Mouse (Mus musculus): ENCODE data around the gene Ddx20. TPM values are rescaled to one million over a fixed set of nuclear protein-coding genes. Genes with fewer than 3 reads are reported as not detected.
"Not testable (repeated sequence)": the region's sequence is repeated elsewhere in the genome, so short reads cannot be mapped to it uniquely, and the experiment has no call there.

Ddx20 gene
- polyA plus RNA-seq, 1 experiment from 2014 or later: 35.1 TPM

GRCm38 (mm10) chr3:105704031-105705008 is 16.9 kb upstream of the Ddx20 start, which contains the start of gene Inka2:
Gene Inka2, plus strand, starts transcription at chr3:105704599.
- ATAC-seq (ENCODE audit: insufficient read depth, low FRiP score, low read depth): peak; percentile 93
- peak within 1 kb of the TSS; percentile 48 for H3K4me3 ChIP-seq (replicated peaks)
- no peaks in the 10 kb centered on the region for H3K9me3 ChIP-seq
- no peaks in the 10 kb centered on the region for H3K36me3 ChIP-seq
- peaks cover 21% of the 10 kb centered on the region for H3K4me1 ChIP-seq
- H3K9ac ChIP-seq: peak within 1 kb of the TSS; percentile 17
- peak within 1 kb of the TSS; percentile 88 for H3K4me2 ChIP-seq
- peak within 1 kb of the TSS; percentile 69; the same call in 1 of the 2 replicates for H3K27ac ChIP-seq
- no peaks in the 10 kb centered on the region; the same call in 1 of the 2 replicates for H3K27me3 ChIP-seq (replicated peaks)
- WGBS: 6% methylated on average over 41 of the region's 43 CpGs

- Histone ChIP-seq H3K4me1 (peaks cover 21% of the 10 kb centered on the region), H3K27ac (no peak overlapping the region), H3K4me3 (replicated peaks) (no peak overlapping the region), H3K36me3 (no peaks in the 10 kb centered on the region), H3K9me3 (no peaks in the 10 kb centered on the region), H3K27me3 (replicated peaks) (no peaks in the 10 kb centered on the region; the same call in 1 of the 2 replicates), H3K9ac (no peak overlapping the region), H3K4me2 (no peak overlapping the region)
- WGBS: 57% methylated on average over 6 of the region's 6 CpGs
- ATAC-seq (ENCODE audit: insufficient read depth, low FRiP score, low read depth): no peak
Measured at GRCm38 (mm10) chr3:105703571-105703970, 16.2 kb upstream of the Ddx20 start.

DNA sequence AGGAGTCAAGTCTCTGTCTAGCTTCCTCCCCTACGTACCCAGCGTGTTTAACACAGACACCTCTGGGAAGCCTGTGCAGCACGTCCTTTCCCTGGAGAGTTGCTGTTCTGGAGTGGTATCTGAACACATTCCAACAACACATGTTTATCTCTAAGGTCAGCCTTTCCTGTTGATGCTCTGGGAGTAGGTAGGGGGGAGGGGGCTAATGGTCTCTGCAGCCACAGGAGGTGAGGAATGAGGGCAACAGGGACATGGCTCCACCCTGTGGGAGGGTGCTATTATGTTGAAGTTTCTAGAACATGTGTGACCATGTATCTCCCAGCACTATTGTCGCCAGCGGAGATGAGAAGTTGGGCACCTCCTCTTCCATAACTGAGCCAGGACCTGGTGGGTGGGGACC is 14.0 kb upstream of the Ddx20 start:
- no peaks in the 10 kb centered on the region for H3K9me3 ChIP-seq
- ATAC-seq (ENCODE audit: insufficient read depth, low FRiP score, low read depth): no peak
- no peak overlapping the region for H3K4me2 ChIP-seq
- no peak overlapping the region for H3K4me3 ChIP-seq (replicated peaks)
- H3K4me1 ChIP-seq: peaks cover 9% of the 10 kb centered on the region; the same call in 1 of the 2 replicates
- no peak overlapping the region for H3K27ac ChIP-seq
- no peaks in the 10 kb centered on the region; the same call in 1 of the 2 replicates for H3K27me3 ChIP-seq (replicated peaks)
- no peaks in the 10 kb centered on the region for H3K36me3 ChIP-seq
- 42% methylated on average over 5 of the region's 5 CpGs for WGBS
- H3K9ac ChIP-seq: no peak overlapping the region

- not testable (repeated sequence) for H3K27ac ChIP-seq; H3K9ac ChIP-seq; H3K27me3 ChIP-seq (replicated peaks); H3K4me2 ChIP-seq; H3K4me3 ChIP-seq (replicated peaks); H3K36me3 ChIP-seq; H3K9me3 ChIP-seq; ATAC-seq (ENCODE audit: insufficient read depth, low FRiP score, low read depth)
- H3K4me1 ChIP-seq: peaks cover 15% of the 10 kb centered on the region; the same call in 1 of the 2 replicates
- WGBS: 31% methylated on average over 1 of the region's 1 CpGs
Measured at GRCm38 (mm10) chr3:105700786-105701185, 13.4 kb upstream of the Ddx20 start.

GRCm38 (mm10) chr3:105699241-105699933 is 12.0 kb upstream of the Ddx20 start:
- Histone ChIP-seq H3K4me2 (no peak overlapping the region), H3K9me3 (no peaks in the 10 kb centered on the region), H3K9ac (no peak overlapping the region), H3K27ac (no peak overlapping the region), H3K36me3 (no peaks in the 10 kb centered on the region), H3K4me1 (peaks cover 10% of the 10 kb centered on the region; the same call in 1 of the 2 replicates), H3K27me3 (replicated peaks) (no peaks in the 10 kb centered on the region; the same call in 1 of the 2 replicates), H3K4me3 (replicated peaks) (no peak overlapping the region)
- peak; percentile 74; the same call in 1 of the 2 replicates for ATAC-seq (ENCODE audit: insufficient read depth, low FRiP score, low read depth)
- WGBS: 31% methylated on average over 3 of the region's 3 CpGs

DNA sequence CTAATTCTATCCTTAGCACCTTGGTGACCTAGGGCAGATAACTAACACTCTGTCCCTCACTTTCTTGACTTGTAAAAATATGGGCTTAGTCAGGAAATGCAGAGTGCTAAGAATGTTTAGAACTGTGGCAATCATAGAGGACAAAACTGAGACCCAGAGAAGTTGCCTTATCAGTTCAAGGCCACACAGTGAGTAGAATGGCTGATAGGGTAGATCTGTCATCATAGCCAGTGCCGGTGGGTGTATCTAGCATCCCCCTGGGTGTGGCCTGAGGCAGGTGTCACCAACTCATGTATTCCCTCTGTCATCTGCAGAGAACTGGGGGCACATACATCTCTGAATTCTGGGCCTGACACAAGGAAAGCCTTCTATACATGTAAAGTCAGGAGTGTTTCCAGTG is 10.9 kb upstream of the Ddx20 start:
- no peak overlapping the region for H3K4me2 ChIP-seq
- H3K27me3 ChIP-seq (replicated peaks): no peaks in the 10 kb centered on the region; the same call in 1 of the 2 replicates
- H3K36me3 ChIP-seq: no peaks in the 10 kb centered on the region
- no peaks in the 10 kb centered on the region for H3K9me3 ChIP-seq
- WGBS: 41% methylated on average over 1 of the region's 1 CpGs
- 0 out of 2 replicates have a peak, but pooled peaks cover 6% of the 10 kb centered on the region for H3K4me1 ChIP-seq
- ATAC-seq (ENCODE audit: insufficient read depth, low FRiP score, low read depth): no peak
- H3K27ac ChIP-seq: no peak overlapping the region
- H3K9ac ChIP-seq: no peak overlapping the region
- no peak overlapping the region for H3K4me3 ChIP-seq (replicated peaks)

GRCm38 (mm10) chr3:105697148-105697441 is 9.7 kb upstream of the Ddx20 start:
- Histone ChIP-seq H3K9ac (no peak overlapping the region), H3K4me3 (replicated peaks) (no peak overlapping the region), H3K27ac (no peak overlapping the region), H3K4me1 (0 out of 2 replicates have a peak, but pooled peaks cover 6% of the 10 kb centered on the region), H3K4me2 (no peak overlapping the region), H3K9me3 (no peaks in the 10 kb centered on the region), H3K27me3 (replicated peaks) (no peaks in the 10 kb centered on the region), H3K36me3 (no peaks in the 10 kb centered on the region)
- ATAC-seq (ENCODE audit: insufficient read depth, low FRiP score, low read depth): no peak
- WGBS: 76% methylated on average over 5 of the region's 5 CpGs

DNA sequence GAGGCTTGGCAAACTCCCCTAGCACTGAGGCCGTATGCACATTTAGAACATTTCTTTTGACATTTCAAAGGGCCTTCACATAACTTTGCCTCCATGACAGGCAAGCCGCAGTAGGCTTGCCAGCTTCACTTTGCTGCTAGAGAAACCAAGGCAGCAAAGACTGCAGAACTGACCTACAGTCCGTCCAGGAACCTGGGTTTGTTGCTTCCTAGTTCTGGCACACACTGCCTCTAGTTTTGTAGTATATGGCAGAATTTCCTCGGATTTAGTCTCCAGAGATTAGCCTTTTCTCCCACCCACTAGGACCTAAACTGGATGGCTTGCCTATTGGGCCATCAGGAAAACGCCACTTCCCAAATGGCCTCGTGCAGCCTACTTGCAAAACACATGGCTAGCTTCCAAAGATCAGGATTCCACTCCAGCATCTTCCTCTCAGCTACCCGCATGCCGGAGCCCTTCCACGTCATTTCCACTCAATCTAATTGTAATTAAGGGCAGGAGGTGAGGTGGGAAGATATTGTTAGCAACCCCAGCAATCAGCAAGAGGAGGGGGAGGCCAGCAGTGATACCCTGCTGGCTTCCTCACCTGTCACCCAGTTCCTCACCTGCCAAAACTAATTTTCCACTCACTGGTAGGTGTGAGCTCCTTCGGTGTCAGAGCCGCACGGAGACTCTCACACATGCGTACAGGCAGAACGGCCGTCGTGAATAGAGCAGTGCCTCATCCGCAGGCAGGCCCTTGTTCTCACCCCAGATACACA is 9.2 kb upstream of the Ddx20 start:
- Histone ChIP-seq H3K9me3 (no peaks in the 10 kb centered on the region), H3K27me3 (replicated peaks) (no peaks in the 10 kb centered on the region), H3K27ac (peak overlapping the region; percentile 68; the same call in 1 of the 2 replicates), H3K36me3 (no peaks in the 10 kb centered on the region), H3K4me1 (0 out of 2 replicates have a peak, but pooled peaks cover 6% of the 10 kb centered on the region), H3K4me2 (no peak overlapping the region), H3K9ac (no peak overlapping the region), H3K4me3 (replicated peaks) (no peak overlapping the region)
- 68% methylated on average over 17 of the region's 17 CpGs for WGBS
- no peak for ATAC-seq (ENCODE audit: insufficient read depth, low FRiP score, low read depth)

DNA sequence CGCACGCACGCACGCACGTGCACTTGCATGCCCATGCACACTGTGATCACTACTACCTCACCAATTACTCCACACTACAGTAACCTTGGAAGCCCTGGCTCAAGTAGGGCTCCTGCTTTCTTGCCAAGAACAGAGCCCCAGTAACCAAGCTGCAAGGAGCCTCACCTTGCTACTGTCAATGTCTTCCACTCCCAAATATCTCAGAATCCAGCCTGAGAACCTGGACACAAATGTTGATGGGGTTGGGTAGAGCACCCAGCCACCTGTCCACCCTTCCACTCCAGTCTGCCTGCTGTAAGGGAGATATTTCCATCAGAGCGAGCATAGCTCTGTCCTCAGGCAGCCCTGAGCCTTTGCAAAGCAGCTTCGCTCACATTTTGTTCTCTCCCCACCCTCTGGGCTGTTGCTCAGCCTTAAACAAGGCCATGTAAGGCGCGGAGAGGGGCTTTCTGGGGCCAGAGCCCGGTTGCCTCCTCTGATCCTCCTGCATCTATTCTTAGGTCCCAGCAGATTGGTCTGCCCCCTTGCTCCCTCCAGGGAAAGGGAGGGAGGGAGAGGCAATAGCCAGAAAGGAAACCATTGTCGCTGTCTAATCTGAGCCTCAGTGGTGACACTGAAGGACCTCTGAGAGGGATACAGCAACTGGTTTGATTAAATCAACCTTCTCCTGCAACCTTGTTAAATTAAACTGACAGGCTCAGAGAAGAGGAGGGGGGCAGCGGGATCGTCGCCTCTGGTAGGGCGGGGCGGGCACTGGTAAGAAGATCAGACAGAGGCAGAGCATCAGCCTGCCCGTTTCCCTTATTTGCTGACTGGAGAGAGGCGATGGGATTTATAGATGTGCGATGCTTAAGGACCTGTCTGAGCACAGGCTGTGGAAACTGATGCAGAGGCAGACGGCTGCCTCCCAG is 8.4 kb upstream of the Ddx20 start:
- ATAC-seq (ENCODE audit: insufficient read depth, low FRiP score, low read depth): no peak

GRCm38 (mm10) chr3:105693327-105694080 is 6.1 kb upstream of the Ddx20 start:
- Histone ChIP-seq H3K9ac (no peak overlapping the region), H3K4me2 (no peak overlapping the region), H3K4me1 (0 out of 2 replicates have a peak, but pooled peaks cover 6% of the 10 kb centered on the region), H3K4me3 (replicated peaks) (no peak overlapping the region), H3K27me3 (replicated peaks) (no peaks in the 10 kb centered on the region), H3K27ac (no peak overlapping the region), H3K36me3 (no peaks in the 10 kb centered on the region), H3K9me3 (no peaks in the 10 kb centered on the region)
- ATAC-seq (ENCODE audit: insufficient read depth, low FRiP score, low read depth): no peak
- WGBS: 68% methylated on average over 14 of the region's 14 CpGs

More for the DNA sequence above, 8.4 kb upstream of the Ddx20 start:
- Histone ChIP-seq H3K36me3 (no peaks in the 10 kb centered on the region), H3K4me3 (replicated peaks) (no peak overlapping the region), H3K4me1 (0 out of 2 replicates have a peak, but pooled peaks cover 6% of the 10 kb centered on the region), H3K4me2 (peak overlapping the region; percentile 14), H3K9me3 (no peaks in the 10 kb centered on the region), H3K27me3 (replicated peaks) (no peaks in the 10 kb centered on the region), H3K27ac (peak overlapping the region; percentile 68), H3K9ac (no peak overlapping the region)
- WGBS: 29% methylated on average over 20 of the region's 20 CpGs

Data from stomach, embryonic 15.5 days (tissue).